Mouse (Mus musculus): ENCODE results near the gene Card6. TPM values are rescaled to one million over a fixed set of nuclear protein-coding genes. Genes with fewer than 3 reads are reported as not detected.

The Card6 gene
- total and polyA plus RNA-seq, 3 experiments: 0.08 to 0.13 TPM; not detected in 1

- H3K4me1 ChIP-seq (ENCODE audit: control insufficient read depth in 1 of 2, insufficient read depth in 2 of 2, low read length in 2 of 2): peaks cover 23 to 29% of the 10 kb centered on the region in 2 experiments
- no peak for DNase-seq (ENCODE audit: low read depth, low spot score)
- H3K9ac ChIP-seq (ENCODE audit: control insufficient read depth, low read depth, low read length, poor library complexity, severe bottlenecking): peak overlapping the region; percentile 51
- H3K9me3 ChIP-seq (replicated peaks; ENCODE audit: insufficient read depth, low read length): no peaks in the 10 kb centered on the region
- H3K4me3 ChIP-seq (ENCODE audit: control insufficient read depth in 1 of 2, insufficient read depth in 1 of 2, low read depth in 2 of 2, low read length in 2 of 2): peak overlapping the region; percentile 16 to 40; a peak in 3 of 4 replicates
- H3K79me2 ChIP-seq (ENCODE audit: control insufficient read depth, insufficient read depth, low read length, poor library complexity): peaks cover 7% of the 10 kb centered on the region
- H3K27ac ChIP-seq (ENCODE audit: control insufficient read depth, low read depth, low read length): peak overlapping the region; percentile 95
- H3K36me3 ChIP-seq (ENCODE audit: control insufficient read depth in 1 of 2, insufficient read depth in 2 of 2, low read length in 2 of 2): peaks cover 0 to 33% of the 10 kb centered on the region in 2 experiments; a peak in 2 of 4 replicates
- H3K27me3 ChIP-seq (ENCODE audit: control insufficient read depth in 1 of 2, insufficient read depth in 2 of 2, low read length in 2 of 2): no peaks in the 10 kb centered on the region
- TF ChIP-seq EP300 (IDR thresholded peaks at IDR 0.05; ENCODE audit: low read depth in 1 of 2, low read length in 2 of 2) (peak; percentile 57 to 78), GATA1 (IDR thresholded peaks at IDR 0.05; ENCODE audit: low read depth, low read length) (peak; percentile 81), MXI1 (IDR thresholded peaks at IDR 0.05; ENCODE audit: low read depth, low read length) (no peak), POLR2AphosphoS2 (IDR thresholded peaks at IDR 0.05; ENCODE audit: low read length) (no peak), GABPA (IDR thresholded peaks at IDR 0.05; ENCODE audit: low read depth, low read length) (no peak), RAD21 (IDR thresholded peaks at IDR 0.05; ENCODE audit: low read depth, low read length) (no peak), ZC3H11A (IDR thresholded peaks at IDR 0.05; ENCODE audit: low read depth, low read length) (no peak), POLR2A (IDR thresholded peaks at IDR 0.05; ENCODE audit: control insufficient read depth in 1 of 2, insufficient read depth in 1 of 2, low read depth in 1 of 2, low read length in 2 of 2, poor library complexity in 1 of 2) (no peak), TAL1 (IDR thresholded peaks at IDR 0.05; ENCODE audit: low read length) (no peak), TBP (IDR thresholded peaks at IDR 0.05; ENCODE audit: low read depth, low read length) (no peak), BHLHE40 (IDR thresholded peaks at IDR 0.05; ENCODE audit: borderline replicate concordance, low read depth, low read length) (0 out of 2 replicates have a peak, but pooled peaks have one; percentile 41), KAT2A (conservative IDR thresholded peaks at IDR 0.05; ENCODE audit: low read depth, low read length) (no peak), MAX (IDR thresholded peaks at IDR 0.05; ENCODE audit: low read length) (peak; percentile 11; the same call in 1 of the 2 replicates), USF1 (IDR thresholded peaks at IDR 0.05; ENCODE audit: low read depth, low read length) (no peak), POLR2AphosphoS5 (IDR thresholded peaks at IDR 0.05; ENCODE audit: borderline replicate concordance, low read depth, low read length) (no peak), MEF2A (IDR thresholded peaks at IDR 0.05; ENCODE audit: extremely low read depth, insufficient replicate concordance, low read depth, low read length, poor library complexity, severe bottlenecking) (no peak), ZMIZ1 (IDR thresholded peaks at IDR 0.05; ENCODE audit: low read depth, low read length) (no peak), E2F4 (IDR thresholded peaks at IDR 0.05; ENCODE audit: borderline replicate concordance, low read depth, low read length) (no peak), HCFC1 (IDR thresholded peaks at IDR 0.05; ENCODE audit: low read depth, low read length) (no peak), NELFE (IDR thresholded peaks at IDR 0.05; ENCODE audit: low read depth, low read length) (0 out of 2 replicates have a peak, but pooled peaks have one; percentile 15), ZKSCAN1 (IDR thresholded peaks at IDR 0.05; ENCODE audit: low read depth, low read length) (no peak), ETS1 (IDR thresholded peaks at IDR 0.05; ENCODE audit: low read depth, low read length) (peak; percentile 28; the same call in 1 of the 2 replicates), ELF1 (IDR thresholded peaks at IDR 0.05; ENCODE audit: low read depth, low read length) (no peak), TCF12 (IDR thresholded peaks at IDR 0.05; ENCODE audit: low read depth, low read length) (0 out of 2 replicates have a peak, but pooled peaks have one; percentile 8), JUND (IDR thresholded peaks at IDR 0.05; ENCODE audit: low read depth, low read length) (no peak), SMC3 (IDR thresholded peaks at IDR 0.05; ENCODE audit: low read depth, low read length) (no peak), MAFK (IDR thresholded peaks at IDR 0.05; ENCODE audit: borderline replicate concordance, low read depth, low read length) (0 out of 2 replicates have a peak, but pooled peaks have one; percentile 14), MYC (IDR thresholded peaks at IDR 0.05; ENCODE audit: low read depth, low read length) (no peak), NRF1 (IDR thresholded peaks at IDR 0.05; ENCODE audit: insufficient read depth, low read depth, low read length, poor library complexity, severe bottlenecking) (no peak), UBTF (IDR thresholded peaks at IDR 0.05; ENCODE audit: borderline replicate concordance, insufficient read depth, low read depth, low read length) (no peak), USF2 (IDR thresholded peaks at IDR 0.05; ENCODE audit: borderline replicate concordance in 1 of 2, insufficient read depth in 1 of 2, low read depth in 1 of 2, low read length in 2 of 2) (no peak), CHD2 (IDR thresholded peaks at IDR 0.05; ENCODE audit: low read length) (no peak), CTCF (IDR thresholded peaks at IDR 0.05 in 2 of 3, conservative IDR thresholded peaks at IDR 0.05 in 1 of 3; ENCODE audit: control insufficient read depth in 1 of 3, insufficient read depth in 1 of 3, low read depth in 2 of 3, low read length in 3 of 3, poor library complexity in 1 of 3, severe bottlenecking in 1 of 3) (no peak), ZNF384 (IDR thresholded peaks at IDR 0.05; ENCODE audit: low read depth, low read length) (no peak), MYB (IDR thresholded peaks at IDR 0.05; ENCODE audit: low read depth, low read length) (peak; percentile 46), SIN3A (IDR thresholded peaks at IDR 0.05; ENCODE audit: low read length) (peak; percentile 34; the same call in 1 of the 2 replicates), CHD1 (IDR thresholded peaks at IDR 0.05; ENCODE audit: low read depth, low read length) (no peak; the same call in 1 of the 2 replicates)
Measured at GRCm38 (mm10) chr15:5139366-5139765, 31.0 kb upstream of the Card6 start.

All from MEL (cell line).